Mouse (Mus musculus) 3T3-L1 (cell line): ENCODE data around the gene Nisch.

Experiments used
- DNase-seq: peaks from one replicate; pipeline ENCODE4 v3.0.0-alpha.2; 2015; ENCODE audit warnings: low read depth, low spot score

Nisch gene

DNA sequence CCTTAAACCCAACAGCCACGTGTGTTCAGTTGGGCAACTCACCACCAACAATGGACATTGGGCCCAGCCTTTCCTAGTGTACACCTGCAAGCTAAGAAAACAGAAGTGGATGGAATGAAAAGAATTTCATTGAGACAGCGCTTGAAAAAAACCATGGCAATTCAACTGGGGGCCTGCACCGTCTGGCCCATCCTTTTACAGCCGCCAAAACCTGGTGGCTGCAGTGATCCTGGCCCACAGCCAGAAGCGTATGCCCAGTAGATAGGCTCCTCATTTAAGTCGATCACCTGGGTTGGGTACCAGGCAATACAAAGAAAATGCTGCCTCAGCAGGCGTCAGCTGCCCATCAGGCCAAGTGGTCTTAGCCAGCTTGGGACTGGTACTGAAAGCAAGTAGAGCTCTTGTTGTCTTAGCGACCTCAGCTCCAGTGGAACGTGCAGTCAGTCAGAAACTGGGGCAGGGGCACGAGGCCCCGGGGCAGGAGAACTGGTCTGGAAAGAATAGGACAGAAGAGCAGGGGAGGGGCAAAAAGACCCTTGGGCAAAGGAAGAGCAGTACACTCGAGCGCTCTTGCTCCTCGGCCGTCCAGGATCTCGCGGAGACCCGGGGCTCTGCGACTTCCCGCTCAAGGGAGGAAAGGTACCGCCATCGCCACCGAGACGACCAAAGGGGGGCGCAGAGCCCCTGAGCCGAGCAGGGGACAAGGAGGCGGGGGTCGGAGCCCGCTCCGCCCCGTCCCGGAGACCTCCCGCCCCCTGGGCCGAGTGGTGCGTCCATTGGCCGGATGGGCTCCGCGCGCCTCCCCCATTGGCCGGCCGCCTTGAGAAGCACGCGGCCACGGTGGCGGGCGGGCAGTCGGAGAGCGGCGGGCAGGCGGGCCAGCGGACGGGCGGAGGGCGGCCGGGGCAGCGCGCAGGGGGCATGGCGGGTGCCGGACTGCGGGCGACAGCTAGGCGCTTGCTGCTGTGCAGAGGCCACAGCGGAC lies 86.2 kb downstream of the Nisch start, which contains the start of gene Nt5dc2:
Gene Nt5dc2, plus strand, starts transcription at position 818 of the 985 bp plus-strand sequence.
- peak; percentile 53 for DNase-seq

DNA sequence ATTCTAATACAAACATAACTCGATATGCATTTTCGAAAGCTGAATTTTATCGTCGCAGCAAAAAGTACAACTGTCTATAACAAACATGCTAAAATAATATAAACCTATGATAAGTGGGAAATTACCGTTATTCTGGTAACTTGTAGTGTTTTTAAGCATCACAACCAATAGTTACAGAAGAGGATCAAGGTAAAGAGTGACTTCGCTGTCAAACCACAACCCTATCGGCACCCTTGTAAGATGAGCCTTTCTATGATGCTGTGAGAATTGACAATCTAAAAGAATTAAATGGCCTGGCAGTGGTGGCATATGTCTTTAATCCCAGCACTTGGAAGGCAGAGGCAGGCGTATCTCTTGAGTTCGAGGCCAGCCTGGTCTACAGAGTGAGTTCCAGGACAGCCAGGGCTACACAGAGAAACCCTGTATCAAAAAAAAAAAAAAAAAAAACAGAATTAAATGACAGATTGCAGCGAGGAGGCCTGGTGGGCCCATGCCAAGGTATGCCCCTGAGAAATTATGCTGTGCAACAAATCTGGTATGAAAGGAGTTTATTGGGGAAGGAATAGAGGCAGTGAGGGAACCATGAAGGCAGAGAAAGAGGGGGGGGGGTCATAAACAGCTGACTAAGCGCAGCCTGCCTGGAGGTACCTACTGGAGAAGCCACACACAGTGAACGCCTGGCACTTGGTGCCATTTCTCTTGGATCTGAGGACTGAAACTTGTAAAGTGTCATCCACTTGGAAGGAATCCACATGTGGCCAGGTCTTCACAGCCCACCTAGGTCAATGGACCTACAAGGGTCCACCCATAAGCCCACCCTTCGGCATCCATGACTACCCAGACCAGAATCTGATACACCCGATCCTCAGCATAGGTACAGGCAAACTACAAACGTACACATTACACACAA lies 87.2 kb downstream of the Nisch start:
- DNase-seq: peak; percentile 7

DNA sequence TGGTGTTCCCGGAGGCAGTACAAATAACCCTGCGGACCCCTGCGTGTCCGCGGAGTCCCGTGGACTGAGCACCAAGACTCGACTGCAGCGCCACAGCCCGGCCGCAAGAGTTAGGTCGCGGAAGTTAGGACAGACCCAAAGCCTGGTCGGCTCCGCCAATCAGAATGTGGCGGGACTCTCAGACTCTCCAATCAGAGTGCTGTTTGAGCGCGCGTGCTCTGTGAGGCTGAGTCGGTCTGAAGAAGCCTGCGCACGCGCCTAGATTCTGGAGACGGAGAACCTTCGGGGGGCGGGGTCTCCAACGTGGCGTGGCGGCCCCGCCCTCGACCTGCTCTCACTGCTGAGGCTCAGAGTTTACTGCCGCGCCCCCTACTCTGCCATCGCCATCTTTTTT lies 87.9 kb downstream of the Nisch start, which contains the start of gene Smim4:
Gene Smim4, minus strand, starts transcription at position 131 of the 394 bp plus-strand sequence.
- peak; percentile 98 for DNase-seq

DNA sequence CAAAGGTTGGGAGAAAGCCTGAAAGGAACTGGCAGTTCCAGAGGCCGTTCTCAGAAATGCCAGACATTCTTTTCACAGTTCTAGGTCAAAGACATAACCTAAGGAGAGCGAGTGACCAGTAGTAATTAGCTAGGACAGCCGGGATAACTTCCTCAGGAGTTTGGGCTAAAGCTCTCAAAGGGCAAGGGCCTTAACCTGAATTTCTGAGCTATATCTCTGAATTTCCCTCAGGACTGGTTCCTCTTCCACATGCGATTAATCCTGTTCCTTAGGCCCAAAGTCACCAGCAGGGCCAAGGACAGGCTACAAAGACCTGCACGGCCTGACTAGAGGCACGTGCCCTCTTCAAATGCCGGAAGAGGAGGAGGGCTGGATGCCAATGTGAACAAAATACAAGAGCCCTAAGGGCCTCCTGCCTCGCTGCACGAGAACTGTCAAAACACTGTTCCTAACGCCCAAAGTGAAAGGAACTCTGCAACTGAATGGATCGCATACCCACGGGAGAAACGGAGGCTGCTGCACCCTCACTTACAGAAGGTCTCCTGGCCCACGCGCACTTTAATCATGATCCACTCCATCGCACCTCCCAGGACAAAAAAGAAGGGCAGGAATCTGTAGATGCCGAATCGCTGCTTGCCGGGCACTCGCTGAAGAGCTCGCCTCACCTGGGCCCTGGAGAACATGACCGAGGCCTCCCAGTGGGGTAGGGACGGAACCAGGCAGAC lies 88.5 kb downstream of the Nisch start:
- DNase-seq: peak; percentile 70

DNA sequence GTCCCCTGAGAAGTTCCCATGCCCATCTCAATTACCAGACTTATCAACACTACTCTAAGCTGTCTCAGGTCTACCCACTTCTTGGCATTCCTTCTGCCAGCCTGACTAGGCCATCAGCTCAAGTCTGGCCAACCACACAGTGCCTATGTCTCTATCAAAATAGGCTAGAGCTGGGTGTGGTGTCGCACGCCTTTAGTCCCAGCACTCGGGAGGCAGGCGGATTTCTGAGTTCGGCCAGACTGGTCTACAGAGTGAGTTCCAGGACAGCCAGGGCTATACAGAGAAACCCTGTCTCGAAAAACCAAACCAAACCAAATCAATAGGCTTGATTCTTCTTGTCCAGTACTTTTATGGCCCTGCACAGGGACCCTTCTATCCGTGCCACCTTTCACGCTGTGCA lies 89.9 kb downstream of the Nisch start:
- no peak for DNase-seq

DNA sequence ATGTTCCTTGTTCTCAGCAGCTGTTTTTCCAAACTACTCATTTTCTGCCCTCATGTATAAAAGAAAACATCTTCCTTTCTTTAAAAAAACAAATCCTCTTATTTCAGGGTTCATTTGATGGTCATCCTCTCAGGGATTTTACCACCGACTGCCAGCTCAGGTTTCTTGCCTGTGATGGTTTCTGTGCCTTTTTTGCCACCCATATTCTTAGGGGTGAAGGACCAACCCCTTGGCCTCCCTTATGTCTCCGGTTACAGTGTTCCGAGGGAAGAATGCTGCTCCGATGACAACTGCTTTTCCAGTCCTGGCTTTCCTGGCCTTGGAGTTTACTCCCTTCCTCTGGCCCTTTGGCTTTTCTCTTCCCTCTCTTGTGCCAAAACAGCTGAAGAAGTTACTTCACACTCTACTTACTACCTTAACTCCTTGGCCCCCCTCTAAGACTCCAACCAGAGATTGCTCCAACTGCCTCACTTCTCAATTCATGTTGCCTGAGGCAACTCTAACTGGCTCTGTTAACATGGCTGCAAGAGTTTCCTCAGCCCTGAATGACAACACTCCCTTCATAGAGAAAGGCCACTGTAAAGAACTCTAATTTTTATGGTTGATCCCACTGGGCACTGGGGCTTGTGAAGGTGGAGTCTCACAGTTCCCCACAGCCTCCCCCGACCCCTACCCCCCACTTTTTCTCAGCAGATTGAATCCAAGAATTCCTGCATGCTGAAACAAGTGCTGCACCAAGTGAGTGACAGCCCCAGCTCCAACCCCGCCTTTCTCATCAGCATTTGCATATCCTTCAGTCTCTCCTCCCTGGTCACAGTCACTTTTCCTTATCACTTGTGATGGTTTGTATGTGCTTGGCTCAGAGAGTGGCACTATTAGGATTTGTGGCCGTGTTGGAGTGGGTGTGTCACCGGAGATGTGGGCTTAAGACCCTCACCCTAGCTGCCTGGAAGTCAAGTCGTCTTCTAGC lies 91.4 kb downstream of the Nisch start:
- peak; percentile 34 for DNase-seq
